Mouse (Mus musculus) hindbrain, embryonic 16.5 days (tissue): ENCODE measurements around the gene Ccdc34. TPM values are rescaled to one million over a fixed set of nuclear protein-coding genes. Genes with fewer than 3 reads are reported as not detected.

Source experiments
- ATAC-seq: fragments of 200-750 bp; cut with Nextera tagmentation; 2 replicates; pipeline ENCODE4 v1.8.0; 2017; ENCODE audit warnings: moderate TSS enrichment, moderate library complexity
- H3K27ac ChIP-seq: fragments of 300-500 bp; sonication (generic); 2 replicates; pipeline ENCODE4 v1.5.1; 2014; ENCODE audit warnings: low read depth, mild to moderate bottlenecking, control low read depth, low read length, moderate library complexity
- H3K27me3 ChIP-seq: fragments of 300-500 bp; sonication (generic); replicated peaks from 2 replicates; pipeline ENCODE4 v1.6.1; 2014; ENCODE audit warnings: low read length; ENCODE audit not compliant: control insufficient read depth, insufficient read depth
- H3K36me3 ChIP-seq: fragments of 300-500 bp; sonication (generic); 2 replicates; pipeline ENCODE4 v1.6.1; 2014; ENCODE audit warnings: mild to moderate bottlenecking, low read length, moderate library complexity, mixed read lengths; ENCODE audit not compliant: control insufficient read depth, insufficient read depth
- H3K4me1 ChIP-seq: fragments of 300-500 bp; sonication (generic); 2 replicates; pipeline ENCODE4 v1.6.1; 2014; ENCODE audit warnings: low read depth, low read length; ENCODE audit not compliant: control insufficient read depth, insufficient read depth
- H3K4me2 ChIP-seq: fragments of 300-500 bp; sonication (generic); 2 replicates; pipeline ENCODE4 v1.6.1; 2014; ENCODE audit warnings: mild to moderate bottlenecking, low read length, control low read depth, moderate library complexity
- H3K4me3 ChIP-seq: fragments of 300-500 bp; sonication (generic); 2 replicates; pipeline ENCODE4 v1.5.1; 2014; ENCODE audit warnings: mild to moderate bottlenecking, low read length, control low read depth, moderate library complexity
- H3K9ac ChIP-seq: fragments of 300-500 bp; sonication (generic); 2 replicates; pipeline ENCODE4 v1.6.1; 2014; ENCODE audit warnings: low read depth, mild to moderate bottlenecking, control low read depth, low read length, moderate library complexity
- H3K9me3 ChIP-seq: fragments of 300-500 bp; sonication (generic); 2 replicates; pipeline ENCODE4 v1.6.1; 2014; ENCODE audit warnings: mild to moderate bottlenecking, low read length, moderate library complexity; ENCODE audit not compliant: control insufficient read depth
- WGBS: fragments of 180-500 bp; shearing (Covaris S2); extraction: QIAGEN DNeasy Blood & Tissue Kit; methylation state at CpG from one replicate; pipeline ENCODE4 v1.1.7; 2014; 5-methylcytosine and 5-hydroxymethylcytosine counted together
- polyA plus RNA-seq: library from polyadenylated mRNA; unstranded; fragments of >200 nt; fragmentation: Nextera tagmentation; extraction: Ambion mirVana; gene quantifications from 2 replicates; pipeline ENCODE4 v1.2.1, GENCODE M21; 2015

Gene Ccdc34
- polyA plus RNA-seq, 1 experiment from 2014 or later, result 27.7 TPM

- no peaks in the 10 kb centered on the region for H3K4me1 ChIP-seq
- no peaks in the 10 kb centered on the region for H3K27me3 ChIP-seq
- no peaks in the 10 kb centered on the region for H3K36me3 ChIP-seq
- no peak overlapping the region for H3K4me3 ChIP-seq
- no peak overlapping the region for H3K9ac ChIP-seq
- no peak for ATAC-seq
- H3K27ac ChIP-seq, result no peak overlapping the region
- no peak overlapping the region for H3K4me2 ChIP-seq
- no peaks in the 10 kb centered on the region for H3K9me3 ChIP-seq
Observed at GRCm38 (mm10) chr2:109979209-109979608, 38.4 kb upstream of the Ccdc34 start.

GRCm38 (mm10) chr2:109983435-109983834 lies 34.2 kb upstream of the Ccdc34 start:
- WGBS, result 93% methylated on average over 6 of the region's 6 CpGs

GRCm38 (mm10) chr2:109984930-109985329 lies 32.7 kb upstream of the Ccdc34 start:
- Histone ChIP-seq H3K36me3 (no peaks in the 10 kb centered on the region), H3K4me1 (peaks cover 4% of the 10 kb centered on the region; the same call in 1 of the 2 replicates), H3K9ac (no peak overlapping the region), H3K9me3 (no peaks in the 10 kb centered on the region), H3K27ac (no peak overlapping the region), H3K4me3 (no peak overlapping the region), H3K27me3 (no peaks in the 10 kb centered on the region), H3K4me2 (no peak overlapping the region)
- no peak for ATAC-seq
- WGBS, result 53% methylated on average over 1 of the region's 1 CpGs

More at GRCm38 (mm10) chr2:109983435-109983834, 34.2 kb upstream of the Ccdc34 start:
- H3K4me3 ChIP-seq, result no peak overlapping the region
- H3K4me2 ChIP-seq, result no peak overlapping the region
- no peaks in the 10 kb centered on the region for H3K36me3 ChIP-seq
- H3K27ac ChIP-seq, result no peak overlapping the region
- H3K9ac ChIP-seq, result no peak overlapping the region
- ATAC-seq, result no peak
- no peaks in the 10 kb centered on the region for H3K27me3 ChIP-seq
- H3K9me3 ChIP-seq, result no peaks in the 10 kb centered on the region
- no peaks in the 10 kb centered on the region for H3K4me1 ChIP-seq

GRCm38 (mm10) chr2:109985560-109985959 lies 32.1 kb upstream of the Ccdc34 start:
- Histone ChIP-seq H3K36me3 (no peaks in the 10 kb centered on the region), H3K27ac (no peak overlapping the region), H3K4me2 (no peak overlapping the region), H3K9ac (no peak overlapping the region), H3K27me3 (no peaks in the 10 kb centered on the region), H3K4me1 (peaks cover 4% of the 10 kb centered on the region; the same call in 1 of the 2 replicates), H3K4me3 (no peak overlapping the region), H3K9me3 (no peaks in the 10 kb centered on the region)
- ATAC-seq, result no peak
- 51% methylated on average over 9 of the region's 9 CpGs for WGBS

GRCm38 (mm10) chr2:109986036-109986785 lies 31.4 kb upstream of the Ccdc34 start:
- Histone ChIP-seq H3K4me2 (no peak overlapping the region), H3K9ac (no peak overlapping the region), H3K4me3 (no peak overlapping the region), H3K36me3 (no peaks in the 10 kb centered on the region), H3K27me3 (no peaks in the 10 kb centered on the region), H3K9me3 (no peaks in the 10 kb centered on the region), H3K27ac (no peak overlapping the region), H3K4me1 (peaks cover 4% of the 10 kb centered on the region; the same call in 1 of the 2 replicates)
- ATAC-seq, result no peak
- WGBS, result 85% methylated on average over 11 of the region's 11 CpGs

- Histone ChIP-seq H3K9me3 (no peaks in the 10 kb centered on the region), H3K36me3 (no peaks in the 10 kb centered on the region), H3K27me3 (no peaks in the 10 kb centered on the region), H3K4me1 (peaks cover 4% of the 10 kb centered on the region; the same call in 1 of the 2 replicates), H3K27ac (no peak overlapping the region), H3K4me3 (no peak overlapping the region), H3K9ac (no peak overlapping the region), H3K4me2 (no peak overlapping the region)
- 73% methylated on average over 5 of the region's 5 CpGs for WGBS
- no peak for ATAC-seq
Observed at GRCm38 (mm10) chr2:109987946-109988345, 29.7 kb upstream of the Ccdc34 start.

GRCm38 (mm10) chr2:109989196-109989595 lies 28.4 kb upstream of the Ccdc34 start:
- H3K27ac ChIP-seq, result peak overlapping the region; percentile 23; the same call in 1 of the 2 replicates
- no peaks in the 10 kb centered on the region for H3K9me3 ChIP-seq
- H3K4me1 ChIP-seq, result peaks cover 4% of the 10 kb centered on the region; the same call in 1 of the 2 replicates
- H3K4me3 ChIP-seq, result no peak overlapping the region
- no peaks in the 10 kb centered on the region for H3K36me3 ChIP-seq
- no peak overlapping the region for H3K9ac ChIP-seq
- H3K4me2 ChIP-seq, result no peak overlapping the region
- ATAC-seq, result peak; percentile 62; the same call in 1 of the 2 replicates
- 8% methylated on average over 3 of the region's 3 CpGs for WGBS
- H3K27me3 ChIP-seq, result no peaks in the 10 kb centered on the region

- no peak overlapping the region for H3K4me3 ChIP-seq
- H3K36me3 ChIP-seq, result no peaks in the 10 kb centered on the region
- no peak for ATAC-seq
- 32% methylated on average over 8 of the region's 8 CpGs for WGBS
- no peak overlapping the region for H3K9ac ChIP-seq
- H3K27me3 ChIP-seq, result no peaks in the 10 kb centered on the region
- no peaks in the 10 kb centered on the region for H3K9me3 ChIP-seq
- peaks cover 4% of the 10 kb centered on the region; the same call in 1 of the 2 replicates for H3K4me1 ChIP-seq
- no peak overlapping the region for H3K27ac ChIP-seq
- no peak overlapping the region for H3K4me2 ChIP-seq
Observed at GRCm38 (mm10) chr2:109989679-109990473, 27.7 kb upstream of the Ccdc34 start.

GRCm38 (mm10) chr2:109991754-109992153 lies 25.9 kb upstream of the Ccdc34 start:
- ATAC-seq, result no peak
- H3K4me2 ChIP-seq, result no peak overlapping the region
- WGBS, result 90% methylated on average over 1 of the region's 1 CpGs

More at GRCm38 (mm10) chr2:109991754-109992153, 25.9 kb upstream of the Ccdc34 start:
- no peak overlapping the region for H3K4me3 ChIP-seq
- no peaks in the 10 kb centered on the region for H3K9me3 ChIP-seq
- no peaks in the 10 kb centered on the region for H3K27me3 ChIP-seq
- H3K9ac ChIP-seq, result no peak overlapping the region
- no peaks in the 10 kb centered on the region for H3K36me3 ChIP-seq
- H3K27ac ChIP-seq, result no peak overlapping the region
- peaks cover 7% of the 10 kb centered on the region; the same call in 1 of the 2 replicates for H3K4me1 ChIP-seq
